In the genomic region with DNA sequence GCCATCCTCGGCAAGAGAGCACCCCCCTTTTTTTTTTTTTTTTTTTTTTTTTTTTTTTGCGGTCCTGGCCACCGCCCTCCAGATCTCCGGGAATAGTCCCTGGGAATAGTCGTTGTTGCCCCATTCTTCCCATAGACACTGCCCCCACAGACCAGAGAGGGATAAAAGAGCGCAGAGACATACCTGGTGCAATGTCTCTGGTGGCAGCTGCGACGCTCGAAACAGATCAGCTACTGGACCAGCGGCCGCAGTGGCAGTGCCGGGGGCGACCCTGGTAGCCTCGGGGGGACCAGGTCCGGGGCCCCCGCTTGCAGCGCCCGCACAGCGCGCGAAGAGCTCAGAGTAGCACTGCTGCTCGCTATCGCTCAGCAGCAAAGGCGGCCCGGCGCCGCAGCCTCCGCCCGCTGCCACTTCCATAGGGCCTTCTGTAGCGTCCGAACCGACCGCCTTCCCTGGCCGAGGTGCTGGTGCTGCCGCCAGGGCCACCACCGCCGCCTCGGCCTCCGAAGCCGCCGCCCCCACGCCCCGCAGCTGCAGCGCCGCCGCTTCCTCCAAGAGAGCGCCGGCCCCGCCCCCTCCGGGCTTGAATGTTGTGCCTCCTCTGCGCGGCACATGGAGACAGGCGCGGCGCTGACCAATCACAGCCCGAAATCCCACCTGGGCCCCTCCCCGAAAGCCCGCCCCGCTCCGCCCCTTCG, we compare ENCODE assay signal across 8 mouse cellular contexts. TPM values are rescaled to one million over a fixed set of nuclear protein-coding genes. Genes with fewer than 3 reads are reported as not detected.
DNase-seq lines count a peak whose midpoint lies in the region; ATAC-seq and TF ChIP-seq lines count a peak whose summit lies in the region.

Gene Reps2, minus strand, starts transcription at position 559 of the 698 bp plus-strand sequence.

- H3K9me3 ChIP-seq in hindbrain, postnatal 0 days (ENCODE audit: low read length) = no peaks in the 10 kb centered on the region

- no peak for TF ChIP-seq CTCF in cortical plate, adult 2 months (IDR thresholded peaks at IDR 0.05; ENCODE audit: extremely low read depth, insufficient read depth, low read length)
- no peak for TF ChIP-seq CTCF in hindbrain, postnatal 0 days (IDR thresholded peaks at IDR 0.05; ENCODE audit: low read depth)

- peak within 1 kb of the TSS; percentile 57 for H3K4me2 ChIP-seq in hindbrain, postnatal 0 days (ENCODE audit: low read depth, low read length)

- DNase-seq in adrenal gland, adult 2 months = peak; percentile 82
- peak; percentile 37 to 58 for DNase-seq in gastrocnemius, adult 8-10 months (ENCODE audit: low spot score in 2 of 2)
- peak; percentile 87 for DNase-seq in hindbrain, postnatal 0 days (ENCODE audit: low spot score)
- peak; percentile 45 to 75 for DNase-seq in left cerebral cortex, adult 8-10 months (ENCODE audit: low spot score in 2 of 2)
- peak; percentile 82 to 87 for DNase-seq in right cerebral cortex, postnatal 10 days (ENCODE audit: low spot score in 2 of 2)
- DNase-seq in urinary bladder, postnatal 14 days (ENCODE audit: low spot score) = peak; percentile 88

- H3K4me3 ChIP-seq in cortical plate, adult 2 months (ENCODE audit: insufficient read depth, low read length) = peak within 1 kb of the TSS; percentile 76
- H3K4me3 ChIP-seq in hindbrain, postnatal 0 days (ENCODE audit: low read length) = peak within 1 kb of the TSS; percentile 54
- peak within 1 kb of the TSS; percentile 42 for H3K4me3 ChIP-seq in macrophage (ENCODE audit: inconsistent target)

- H3K79me2 ChIP-seq in macrophage (ENCODE audit: inconsistent target) = peaks cover 26% of the 10 kb centered on the region; the same call in 1 of the 2 replicates

- peak; percentile 93 for ATAC-seq in hindbrain, postnatal 0 days

- H3K4me1 ChIP-seq in cortical plate, adult 2 months (ENCODE audit: control insufficient read depth, insufficient read depth, low read length) = no peaks in the 10 kb centered on the region
- no peaks in the 10 kb centered on the region for H3K4me1 ChIP-seq in hindbrain, postnatal 0 days (ENCODE audit: insufficient read depth, low read length)

- WGBS in hindbrain, postnatal 0 days = 30% methylated on average over 47 of the region's 61 CpGs
- WGBS in macrophage (ENCODE audit: missing documents) = 19% methylated on average over 38 of the region's 61 CpGs

- H3K27ac ChIP-seq in cortical plate, adult 2 months (ENCODE audit: insufficient read depth, low read length) = peak within 1 kb of the TSS; percentile 65; the same call in 1 of the 2 replicates
- peak within 1 kb of the TSS; percentile 41 for H3K27ac ChIP-seq in hindbrain, postnatal 0 days
- no peak within 1 kb of the TSS for H3K27ac ChIP-seq in macrophage

- no peaks in the 10 kb centered on the region for H3K27me3 ChIP-seq in hindbrain, postnatal 0 days (ENCODE audit: insufficient read depth, low read length)

- H3K9ac ChIP-seq in hindbrain, postnatal 0 days (replicated peaks; ENCODE audit: low read length) = peak within 1 kb of the TSS; percentile 55

- no peak for TF ChIP-seq POLR2A in cortical plate, adult 2 months (IDR thresholded peaks at IDR 0.05; ENCODE audit: extremely low read depth, insufficient read depth, low read length)

- H3K36me3 ChIP-seq in hindbrain, postnatal 0 days (ENCODE audit: insufficient read depth, low read length) = no peaks in the 10 kb centered on the region
- no peaks in the 10 kb centered on the region for H3K36me3 ChIP-seq in macrophage (ENCODE audit: inconsistent target)

RNA-seq across cellular contexts. Expression of gene Reps2, which starts in this region (rescaled TPM):
- total RNA-seq in adrenal gland, adult 2 months (2021) = 1 to 10 TPM; 2.0 to 2.7 TPM
- polyA plus RNA-seq in adrenal gland, adult 2 months (2012; rRNA removed) = 0.18 and 0.33 TPM in 2 replicates
- polyA plus RNA-seq in cortical plate, adult 2 months (2012; rRNA removed) = 34.8 and 35.2 TPM in 2 replicates
- under 1 TPM; 0.41 to 0.88 (median 0.83) TPM for total RNA-seq in gastrocnemius, adult 8-10 months (2022)
- 10.9 and 11.3 TPM in 2 replicates for total RNA-seq in hindbrain, postnatal 0 days (2014; rRNA removed)
- 1.9 and 2.4 TPM in 2 replicates for polyA plus RNA-seq in hindbrain, postnatal 0 days (2015; fragmentation: Nextera tagmentation; extraction: Ambion mirVana)
- total RNA-seq in left cerebral cortex, adult 8-10 months (2022) = 100 to 1,000 TPM; 124 to 164 (median 138) TPM
- 100 to 1,000 TPM in 2 of 26 experiments, 10 to 100 TPM in 21, 1 to 10 TPM in 3; 4.6 to 115 (median 21.8) TPM for total RNA-seq in macrophage (2018; cell fraction: chromatin; rRNA removed)
- 10 to 100 TPM in 13 of 26 experiments, 1 to 10 TPM in 13; 4.9 to 56.0 (median 22.7) TPM for total RNA-seq in macrophage (2018; cell fraction: cytosol; rRNA removed)
- total RNA-seq in macrophage (2018; cell fraction: nucleus; rRNA removed) = 10 to 100 TPM in 20 of 26 experiments, 1 to 10 TPM in 6; 4.3 to 84.7 (median 15.8) TPM
- 14.1 to 27.1 TPM (median 23.9 TPM) in 3 replicates for polyA plus RNA-seq in macrophage (2018)

Comparison
In these comparisons a context has a peak if more than half of its experiments do, and no peak if none do; other contexts are left out.
1. RNA of gene Reps2 (total RNA-seq): 124 to 164 TPM in left cerebral cortex, adult 8-10 months; 10.9 to 11.3 TPM in hindbrain, postnatal 0 days, 2.0 to 2.7 TPM in adrenal gland, adult 2 months and 0.41 to 0.88 TPM in gastrocnemius, adult 8-10 months; every median in the first group is over 10 times any median in the second.
2. Peak in DNase-seq in gastrocnemius, adult 8-10 months; RNA of the gene not detected or under 1 TPM.
3. Peak in every context shown above with its lines, with median percentiles within 50 percentile points of each other: DNase-seq and H3K4me3 ChIP-seq.